Mouse (Mus musculus): ENCODE measurements around the gene Atxn7l1. TPM values are rescaled to one million over a fixed set of nuclear protein-coding genes. Genes with fewer than 3 reads are reported as not detected.

Gene Atxn7l1
- polyA plus RNA-seq, 1 experiment, result 12.4 TPM

GRCm38 (mm10) chr12:33225117-33225541, 77.6 kb downstream of the Atxn7l1 start:
- Histone ChIP-seq H3K36me3 (ENCODE audit: control insufficient read depth, insufficient read depth) (no peaks in the 10 kb centered on the region), H3K4me3 (no peak overlapping the region)
- TF ChIP-seq POLR2AphosphoS2 (IDR thresholded peaks at IDR 0.05; ENCODE audit: insufficient read length, low read depth) (no peak), SRF (IDR thresholded peaks at IDR 0.05; ENCODE audit: control insufficient read depth, insufficient read length, low read depth) (no peak), POLR2A (IDR thresholded peaks at IDR 0.05; ENCODE audit: insufficient read length, low read depth) (no peak), REST (IDR thresholded peaks at IDR 0.05; ENCODE audit: insufficient read depth, insufficient read length) (no peak), USF1 (IDR thresholded peaks at IDR 0.05; ENCODE audit: low read depth) (no peak), CEBPB (IDR thresholded peaks at IDR 0.05; ENCODE audit: insufficient read depth, poor library complexity, severe bottlenecking) (no peak), MYOD1 (IDR thresholded peaks at IDR 0.05; ENCODE audit: control insufficient read depth in 1 of 3, insufficient read length in 2 of 3, low read depth in 2 of 3) (no peak), E2F4 (IDR thresholded peaks at IDR 0.05; ENCODE audit: insufficient read depth) (no peak), MAX (IDR thresholded peaks at IDR 0.05; ENCODE audit: low read depth) (no peak), MYOG (IDR thresholded peaks at IDR 0.05; ENCODE audit: control insufficient read depth in 1 of 3, insufficient read depth in 1 of 3, insufficient read length in 2 of 3, low read depth in 2 of 3) (no peak), TCF12 (IDR thresholded peaks at IDR 0.05; ENCODE audit: insufficient read depth, poor library complexity, severe bottlenecking) (no peak), TCF3 (IDR thresholded peaks at IDR 0.05; ENCODE audit: insufficient read length, low read depth) (no peak)

GRCm38 (mm10) chr12:33225978-33226377, 78.5 kb downstream of the Atxn7l1 start:
- Histone ChIP-seq H3K27me3 (ENCODE audit: control insufficient read depth, insufficient read depth, insufficient read length) (no peaks in the 10 kb centered on the region), H3ac (ENCODE audit: control insufficient read depth, insufficient read length) (no peak overlapping the region), H3K4me2 (ENCODE audit: low read depth) (no peak overlapping the region), H3K4me3 (no peak overlapping the region), H3K36me3 (ENCODE audit: control insufficient read depth, insufficient read depth) (no peaks in the 10 kb centered on the region), H3K79me2 (ENCODE audit: control insufficient read depth, insufficient read depth) (peaks cover 4% of the 10 kb centered on the region)
- TF ChIP-seq TCF3 (IDR thresholded peaks at IDR 0.05; ENCODE audit: insufficient read length, low read depth), result no peak
- TF ChIP-seq REST (IDR thresholded peaks at IDR 0.05; ENCODE audit: insufficient read depth, insufficient read length), result no peak
- TF ChIP-seq USF1 (IDR thresholded peaks at IDR 0.05; ENCODE audit: low read depth), result no peak
- TF ChIP-seq POLR2A (IDR thresholded peaks at IDR 0.05; ENCODE audit: insufficient read length, low read depth), result no peak
- TF ChIP-seq SRF (IDR thresholded peaks at IDR 0.05; ENCODE audit: control insufficient read depth, insufficient read length, low read depth), result no peak
- no peak for TF ChIP-seq MAX (IDR thresholded peaks at IDR 0.05; ENCODE audit: low read depth)
- no peak for TF ChIP-seq POLR2AphosphoS2 (IDR thresholded peaks at IDR 0.05; ENCODE audit: insufficient read length, low read depth)

More at GRCm38 (mm10) chr12:33225117-33225541, 77.6 kb downstream of the Atxn7l1 start:
- Histone ChIP-seq H3ac (ENCODE audit: control insufficient read depth, insufficient read length) (no peak overlapping the region), H3K79me2 (ENCODE audit: control insufficient read depth, insufficient read depth) (peaks cover 4% of the 10 kb centered on the region), H3K27me3 (ENCODE audit: control insufficient read depth, insufficient read depth, insufficient read length) (no peaks in the 10 kb centered on the region), H3K4me2 (ENCODE audit: low read depth) (no peak overlapping the region)

DNA sequence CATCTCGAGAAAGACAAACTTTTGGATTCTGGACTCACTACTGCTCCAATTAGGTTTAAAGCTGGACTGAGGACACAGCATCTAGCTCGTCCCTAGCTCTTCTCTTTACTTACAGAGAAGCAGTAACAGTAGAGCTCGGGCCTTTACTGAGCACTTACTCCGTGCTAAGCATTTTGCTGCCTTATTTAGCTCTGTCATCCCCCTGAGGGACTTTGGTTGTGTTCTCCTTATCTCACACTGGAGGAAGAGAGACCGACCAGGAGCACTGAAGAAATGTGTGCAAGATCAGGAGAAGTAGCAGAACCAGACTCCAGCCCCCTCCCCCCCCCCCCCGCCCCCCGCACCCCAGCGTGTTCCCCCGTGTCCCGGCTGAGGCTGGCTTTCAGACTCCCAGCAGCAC, 79.1 kb downstream of the Atxn7l1 start:
- Histone ChIP-seq H3K4me3 (no peak overlapping the region), H3K4me2 (ENCODE audit: low read depth) (no peak overlapping the region), H3ac (ENCODE audit: control insufficient read depth, insufficient read length) (no peak overlapping the region), H3K36me3 (ENCODE audit: control insufficient read depth, insufficient read depth) (no peaks in the 10 kb centered on the region), H3K27me3 (ENCODE audit: control insufficient read depth, insufficient read depth, insufficient read length) (no peaks in the 10 kb centered on the region), H3K79me2 (ENCODE audit: control insufficient read depth, insufficient read depth) (peaks cover 4% of the 10 kb centered on the region)
- TF ChIP-seq POLR2AphosphoS2 (IDR thresholded peaks at IDR 0.05; ENCODE audit: insufficient read length, low read depth) (no peak), USF1 (IDR thresholded peaks at IDR 0.05; ENCODE audit: low read depth) (no peak), SRF (IDR thresholded peaks at IDR 0.05; ENCODE audit: control insufficient read depth, insufficient read length, low read depth) (no peak), E2F4 (IDR thresholded peaks at IDR 0.05; ENCODE audit: insufficient read depth) (no peak), POLR2A (IDR thresholded peaks at IDR 0.05; ENCODE audit: insufficient read length, low read depth) (no peak), REST (IDR thresholded peaks at IDR 0.05; ENCODE audit: insufficient read depth, insufficient read length) (no peak), TCF3 (IDR thresholded peaks at IDR 0.05; ENCODE audit: insufficient read length, low read depth) (no peak), MYOG (IDR thresholded peaks at IDR 0.05; ENCODE audit: control insufficient read depth in 1 of 3, insufficient read depth in 1 of 3, insufficient read length in 2 of 3, low read depth in 2 of 3) (no peak), MYOD1 (IDR thresholded peaks at IDR 0.05; ENCODE audit: control insufficient read depth in 1 of 3, insufficient read length in 2 of 3, low read depth in 2 of 3) (no peak), CEBPB (IDR thresholded peaks at IDR 0.05; ENCODE audit: insufficient read depth, poor library complexity, severe bottlenecking) (no peak), MAX (IDR thresholded peaks at IDR 0.05; ENCODE audit: low read depth) (no peak), TCF12 (IDR thresholded peaks at IDR 0.05; ENCODE audit: insufficient read depth, poor library complexity, severe bottlenecking) (no peak)

GRCm38 (mm10) chr12:33235314-33235713, 87.8 kb downstream of the Atxn7l1 start:
- Histone ChIP-seq H3K27me3 (ENCODE audit: control insufficient read depth, insufficient read depth, insufficient read length) (no peaks in the 10 kb centered on the region), H3K79me2 (ENCODE audit: control insufficient read depth, insufficient read depth) (no peaks in the 10 kb centered on the region), H3K36me3 (ENCODE audit: control insufficient read depth, insufficient read depth) (no peaks in the 10 kb centered on the region), H3K4me3 (no peak overlapping the region), H3K4me2 (ENCODE audit: low read depth) (peak overlapping the region; percentile 91), H3ac (ENCODE audit: control insufficient read depth, insufficient read length) (no peak overlapping the region)
- no peak for TF ChIP-seq POLR2A (IDR thresholded peaks at IDR 0.05; ENCODE audit: insufficient read length, low read depth)
- TF ChIP-seq POLR2AphosphoS2 (IDR thresholded peaks at IDR 0.05; ENCODE audit: insufficient read length, low read depth), result no peak
- TF ChIP-seq USF1 (IDR thresholded peaks at IDR 0.05; ENCODE audit: low read depth), result no peak

GRCm38 (mm10) chr12:33235771-33236323, 88.4 kb downstream of the Atxn7l1 start:
- TF ChIP-seq TCF12 (IDR thresholded peaks at IDR 0.05; ENCODE audit: insufficient read depth, poor library complexity, severe bottlenecking) (peak; percentile 40), MYOG (IDR thresholded peaks at IDR 0.05; ENCODE audit: control insufficient read depth in 1 of 3, insufficient read depth in 1 of 3, insufficient read length in 2 of 3, low read depth in 2 of 3) (peak; percentile 58 to 80 (median 74)), MYOD1 (IDR thresholded peaks at IDR 0.05; ENCODE audit: control insufficient read depth in 1 of 3, insufficient read length in 2 of 3, low read depth in 2 of 3) (peak; percentile 71 to 95 (median 91)), CEBPB (IDR thresholded peaks at IDR 0.05; ENCODE audit: insufficient read depth, poor library complexity, severe bottlenecking) (no peak)
- Histone ChIP-seq H3K79me2 (ENCODE audit: control insufficient read depth, insufficient read depth) (no peaks in the 10 kb centered on the region), H3K4me3 (no peak overlapping the region)

More at GRCm38 (mm10) chr12:33235771-33236323, 88.4 kb downstream of the Atxn7l1 start:
- Histone ChIP-seq H3K4me2 (ENCODE audit: low read depth) (peak overlapping the region; percentile 91), H3ac (ENCODE audit: control insufficient read depth, insufficient read length) (no peak overlapping the region), H3K36me3 (ENCODE audit: control insufficient read depth, insufficient read depth) (no peaks in the 10 kb centered on the region), H3K27me3 (ENCODE audit: control insufficient read depth, insufficient read depth, insufficient read length) (no peaks in the 10 kb centered on the region)

Data from myocyte (in vitro differentiated cells).